Mouse (Mus musculus) erythroid progenitor cell, adult 5-6 weeks (primary cell): ENCODE data around the gene Gak. TPM values are rescaled to one million over a fixed set of nuclear protein-coding genes. Genes with fewer than 3 reads are reported as not detected.

Experiments
- ATAC-seq: replicated peaks from 2 replicates; pipeline ENCODE4 v1.8.0; 2016; ENCODE audit warnings: moderate number of reproducible peaks, mild to moderate bottlenecking, moderate TSS enrichment, inconsistent platforms; ENCODE audit not compliant: poor library complexity, low FRiP score, severe bottlenecking
- total RNA-seq, 2 experiments: library from RNA; stranded (forward) in 1 of 2; stranded (reverse) in 1 of 2; fragments of 150-400 nt in 1 of 2; fragments of 186-747, 209-891 nt in 1 of 2; gene quantifications; 2 replicates each; pipeline versions ENCODE4 v1.2.3 to v1.2.4; 2015 to 2017; ENCODE audit warnings: low replicate concordance in 2 of 2

The Gak gene
- total RNA-seq, 2 experiments from 2014 or later = 63.3 to 69.4 TPM

GRCm38 (mm10) chr5:108522597-108522996 lies 107.0 kb downstream of the Gak start:
- ATAC-seq = no peak

- no peak for ATAC-seq
Measured at GRCm38 (mm10) chr5:108521896-108522295, 107.7 kb downstream of the Gak start.

GRCm38 (mm10) chr5:108521016-108521415 lies 108.5 kb downstream of the Gak start:
- no peak for ATAC-seq

- no peak for ATAC-seq
Measured at GRCm38 (mm10) chr5:108520153-108520552, 109.4 kb downstream of the Gak start.

Other genes starting within 250 kb of the Gak start
- not detected in 2 replicates for gene Pde6b, start 241.4 kb downstream of the Gak start, total RNA-seq (2015; ENCODE audit: low replicate concordance)
- not detected in 2 replicates for gene Pde6b, start 241.4 kb downstream of the Gak start, total RNA-seq (2017; ENCODE audit: low replicate concordance)
- gene Atp5k, start 195.3 kb downstream of the Gak start, total RNA-seq (2015; ENCODE audit: low replicate concordance) = 82.6 and 126 TPM in 2 replicates
- gene Atp5k, start 195.3 kb downstream of the Gak start, total RNA-seq (2017; ENCODE audit: low replicate concordance) = 60.6 and 96.3 TPM in 2 replicates
- gene Mfsd7a, start 180.9 kb downstream of the Gak start, total RNA-seq (2015; ENCODE audit: low replicate concordance) = not detected in 2 replicates
- gene Mfsd7a, start 180.9 kb downstream of the Gak start, total RNA-seq (2017; ENCODE audit: low replicate concordance) = 1.0 TPM in 1 of 2 replicates, not detected in the other
- 17.2 and 21.3 TPM in 2 replicates for gene Pcgf3, start 168.5 kb downstream of the Gak start, total RNA-seq (2015; ENCODE audit: low replicate concordance)
- 9.0 and 10.4 TPM in 2 replicates for gene Pcgf3, start 168.5 kb downstream of the Gak start, total RNA-seq (2017; ENCODE audit: low replicate concordance)
- gene Cplx1, start 79.7 kb downstream of the Gak start, total RNA-seq (2015; ENCODE audit: low replicate concordance) = 1.7 TPM in 1 of 2 replicates, not detected in the other
- not detected in 2 replicates for gene Cplx1, start 79.7 kb downstream of the Gak start, total RNA-seq (2017; ENCODE audit: low replicate concordance)
- gene Tmem175, start within 50 bp of the Gak start, total RNA-seq (2015; ENCODE audit: low replicate concordance) = 2.9 and 8.4 TPM in 2 replicates
- gene Tmem175, start within 50 bp of the Gak start, total RNA-seq (2017; ENCODE audit: low replicate concordance) = 2.8 and 7.9 TPM in 2 replicates
- gene Idua, start 30.6 kb upstream of the Gak start, total RNA-seq (2015; ENCODE audit: low replicate concordance) = 2.5 and 5.8 TPM in 2 replicates
- gene Idua, start 30.6 kb upstream of the Gak start, total RNA-seq (2017; ENCODE audit: low replicate concordance) = 2.2 TPM in 1 of 2 replicates, not detected in the other
- gene Dgkq, start 39.9 kb upstream of the Gak start, total RNA-seq (2015; ENCODE audit: low replicate concordance) = 4.2 TPM in 1 of 2 replicates, not detected in the other
- 4.9 and 5.5 TPM in 2 replicates for gene Dgkq, start 39.9 kb upstream of the Gak start, total RNA-seq (2017; ENCODE audit: low replicate concordance)
- gene Slc26a1, start 45.8 kb upstream of the Gak start, total RNA-seq (2015; ENCODE audit: low replicate concordance) = 3.6 and 4.6 TPM in 2 replicates
- gene Slc26a1, start 45.8 kb upstream of the Gak start, total RNA-seq (2017; ENCODE audit: low replicate concordance) = 0.90 and 1.7 TPM in 2 replicates
- gene Fgfrl1, start 62.6 kb upstream of the Gak start, total RNA-seq (2015; ENCODE audit: low replicate concordance) = 22.2 and 28.8 TPM in 2 replicates
- 21.5 and 23.2 TPM in 2 replicates for gene Fgfrl1, start 62.6 kb upstream of the Gak start, total RNA-seq (2017; ENCODE audit: low replicate concordance)
- 7.1 and 9.7 TPM in 2 replicates for gene Rnf212, start 145.2 kb upstream of the Gak start, total RNA-seq (2015; ENCODE audit: low replicate concordance)
- gene Rnf212, start 145.2 kb upstream of the Gak start, total RNA-seq (2017; ENCODE audit: low replicate concordance) = 13.5 and 16.0 TPM in 2 replicates
- not detected in 2 replicates for gene Tmed11, start 165.6 kb upstream of the Gak start, total RNA-seq (2015; ENCODE audit: low replicate concordance)
- gene Tmed11, start 165.6 kb upstream of the Gak start, total RNA-seq (2017; ENCODE audit: low replicate concordance) = not detected in 2 replicates
- gene Vmn2r8, start 179.1 kb upstream of the Gak start, total RNA-seq (2015; ENCODE audit: low replicate concordance) = not detected in 2 replicates
- not detected in 2 replicates for gene Vmn2r8, start 179.1 kb upstream of the Gak start, total RNA-seq (2017; ENCODE audit: low replicate concordance)
- not detected in 2 replicates for gene Vmn2r9, start 222.8 kb upstream of the Gak start, total RNA-seq (2015; ENCODE audit: low replicate concordance)
- gene Vmn2r9, start 222.8 kb upstream of the Gak start, total RNA-seq (2017; ENCODE audit: low replicate concordance) = under 0.01 TPM in 1 of 2 replicates, not detected in the other